Mouse (Mus musculus) kidney, adult 10 weeks (tissue): ENCODE measurements around the gene Nat8f6. TPM values are rescaled to one million over a fixed set of nuclear protein-coding genes. Genes with fewer than 3 reads are reported as not detected.

Experiments
- polyA plus RNA-seq: library from polyadenylated mRNA; stranded (reverse); fragments of 350-450 nt; fragmentation: Illumina TruSeq; extraction: RNeasy Lipid Tissue Mini Kit (QIAGEN cat#74804); gene quantifications from one replicate; pipeline ENCODE4 v1.2.3, GENCODE M21; 2014; ENCODE audit warnings: low read depth, low replicate concordance

Gene Nat8f6
- 27.1 TPM for polyA plus RNA-seq

DNA sequence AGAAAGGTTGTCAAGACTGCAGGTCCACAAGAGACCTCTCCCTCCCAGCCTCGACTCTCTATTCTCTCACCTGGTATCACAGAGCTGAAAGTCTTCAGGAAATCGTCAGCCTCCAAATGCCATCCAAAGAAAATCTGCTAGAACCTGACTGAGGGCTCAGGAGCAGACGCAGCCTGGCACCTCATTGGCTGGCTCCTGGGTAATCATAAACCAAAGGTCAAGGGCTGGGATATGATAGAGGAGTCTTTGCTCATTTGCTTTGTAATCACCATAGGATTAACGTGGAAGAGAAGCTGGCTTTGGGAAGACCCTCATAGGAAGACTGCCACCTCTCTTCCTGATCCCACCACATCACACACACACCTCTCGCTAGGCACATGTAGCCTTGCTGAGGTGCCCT lies at the start of gene Nat8f6, which contains the start of gene Nat8f5:
Gene Nat8f6 (minus strand): TSS at position 118 of the 400 bp plus-strand sequence.
Gene Nat8f5 (minus strand): TSS at position 136 of the 400 bp plus-strand sequence.

DNA sequence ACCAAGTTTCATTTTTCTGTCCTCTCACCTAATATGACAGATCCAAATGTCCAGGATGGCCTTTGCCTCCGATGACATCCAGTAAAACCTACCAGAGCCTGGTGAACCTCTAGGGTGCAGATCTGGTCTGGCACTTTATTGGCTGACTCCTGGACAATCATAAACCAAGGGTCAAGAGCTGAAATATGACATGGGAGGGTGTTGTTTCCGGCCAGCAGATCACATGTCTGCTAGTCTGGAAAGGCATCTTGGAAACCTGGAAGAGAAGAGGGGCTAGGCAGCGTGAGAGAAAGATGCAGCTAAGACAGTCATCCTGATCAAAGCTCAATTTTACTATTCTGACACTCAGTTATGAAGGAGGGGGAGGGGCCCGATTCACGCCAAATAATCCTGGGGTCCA lies 48.3 kb upstream of the Nat8f6 start, which contains the start of gene Nat8f2:
Gene Nat8f2 (minus strand): TSS at position 153 of the 400 bp plus-strand sequence.

GRCm38 (mm10) chr6:85831796-85832321 lies 11.1 kb upstream of the Nat8f6 start, which contains the start of gene Nat8:
Nat8 (minus strand) TSS chr6:85832082.

GRCm38 (mm10) chr6:85765532-85765931 lies 55.2 kb downstream of the Nat8f6 start, which contains the start of gene Nat8f3:
Nat8f3 (minus strand) TSS chr6:85765754.

Other genes with a start within 250 kb of the Nat8f6 start
- 4.8 TPM for gene Alms1, start 233.4 kb downstream of the Nat8f6 start, polyA plus RNA-seq
- 4.2 TPM for gene Nat8f7, start 107.7 kb downstream of the Nat8f6 start, polyA plus RNA-seq
- 48.7 TPM for gene Nat8f3, start 55.2 kb downstream of the Nat8f6 start, polyA plus RNA-seq
- gene Nat8f5, start within 50 bp of the Nat8f6 start, polyA plus RNA-seq = 4.9 TPM
- 17.2 TPM for gene Nat8, start 11.1 kb upstream of the Nat8f6 start, polyA plus RNA-seq
- 19.5 TPM for gene Nat8f2, start 48.2 kb upstream of the Nat8f6 start, polyA plus RNA-seq
- 8.9 TPM for gene Nat8f4, start 83.9 kb upstream of the Nat8f6 start, polyA plus RNA-seq
- gene Tprkb, start 90.9 kb upstream of the Nat8f6 start, polyA plus RNA-seq = 305 TPM
- gene Nat8f1, start 94.7 kb upstream of the Nat8f6 start, polyA plus RNA-seq = 35.5 TPM
- 146 TPM for gene Dusp11, start 140.7 kb upstream of the Nat8f6 start, polyA plus RNA-seq
- not detected for gene Figla, start 195.2 kb upstream of the Nat8f6 start, polyA plus RNA-seq
- gene Add2, start 207.7 kb upstream of the Nat8f6 start, polyA plus RNA-seq = 0.28 TPM